Mouse (Mus musculus) layer of hippocampus, adult 2 months (tissue): ENCODE results near the gene Sowahc. TPM values are rescaled to one million over a fixed set of nuclear protein-coding genes. Genes with fewer than 3 reads are reported as not detected.

Source experiments
- DNase-seq, 2 experiments: peaks; one replicate each; pipeline ENCODE4 v3.0.0; 2022; ENCODE audit warnings: low spot score in 2 of 2
- H3K27ac ChIP-seq: fragments of 200-600 bp; 2 replicates; pipeline ENCODE4 v1.8.1; 2022
- H3K4me3 ChIP-seq: fragments of 200-600 bp; 2 replicates; pipeline ENCODE4 v1.8.1; 2022; ENCODE audit warnings: mild to moderate bottlenecking
- CTCF ChIP-seq: fragments of 200-600 bp; conservative IDR thresholded peaks from 2 replicates; pipeline ENCODE4 v1.8.1; 2022; ENCODE audit warnings: antibody characterized with exemption, mild to moderate bottlenecking, moderate library complexity
- total RNA-seq, 2 experiments: library from RNA; stranded (reverse); gene quantifications; 2 replicates each; pipeline ENCODE4 v1.2.3; 2021

Sowahc gene
- total RNA-seq, 2 experiments from 2014 or later, result 6.6 to 7.4 TPM

DNA sequence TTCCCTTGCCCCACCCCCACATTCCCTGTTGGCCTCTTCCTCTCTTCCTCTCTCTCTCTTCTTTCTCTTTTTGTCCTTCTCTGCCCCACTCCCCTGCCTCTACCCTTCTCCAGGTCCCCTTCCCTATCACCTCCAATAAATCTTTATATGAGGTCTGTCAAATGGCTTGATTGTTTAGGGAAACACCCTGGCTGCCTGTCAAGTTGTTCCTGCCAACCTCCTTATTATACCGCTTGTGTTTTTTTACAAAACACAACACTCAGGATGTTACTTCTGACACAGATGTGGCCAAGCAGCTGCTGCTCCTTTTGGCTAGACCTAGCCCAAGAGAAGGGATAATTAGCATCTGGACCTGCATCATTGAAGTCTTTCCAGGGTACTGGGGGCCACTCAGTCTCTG is 40.3 kb downstream of the Sowahc start:
- no peak for TF ChIP-seq CTCF

DNA sequence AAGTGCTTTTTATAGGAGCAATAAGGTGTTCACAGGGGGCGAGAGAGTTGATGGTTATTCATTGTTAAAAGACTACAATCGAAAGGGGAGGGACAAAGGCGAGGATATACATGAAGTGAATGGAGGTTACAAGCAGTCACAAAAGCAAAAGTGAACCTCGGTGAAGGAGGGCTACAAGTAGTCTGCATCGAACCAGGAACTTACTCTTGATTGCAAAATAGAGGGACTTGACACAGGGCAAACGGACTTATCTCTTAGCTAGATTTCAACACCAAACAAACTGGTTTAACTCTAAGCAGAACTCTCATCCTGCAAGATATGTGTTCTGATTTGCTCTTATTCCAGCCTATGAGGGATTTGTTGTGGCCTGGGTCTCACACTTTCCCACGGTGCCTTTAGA is 41.2 kb downstream of the Sowahc start:
- Histone ChIP-seq H3K4me3 (no peak overlapping the region), H3K27ac (no peak overlapping the region)
- DNase-seq, result no peak
- no peak for TF ChIP-seq CTCF

More for the DNA sequence above, 40.3 kb downstream of the Sowahc start:
- H3K27ac ChIP-seq, result no peak overlapping the region
- no peak overlapping the region for H3K4me3 ChIP-seq
- no peak for DNase-seq

DNA sequence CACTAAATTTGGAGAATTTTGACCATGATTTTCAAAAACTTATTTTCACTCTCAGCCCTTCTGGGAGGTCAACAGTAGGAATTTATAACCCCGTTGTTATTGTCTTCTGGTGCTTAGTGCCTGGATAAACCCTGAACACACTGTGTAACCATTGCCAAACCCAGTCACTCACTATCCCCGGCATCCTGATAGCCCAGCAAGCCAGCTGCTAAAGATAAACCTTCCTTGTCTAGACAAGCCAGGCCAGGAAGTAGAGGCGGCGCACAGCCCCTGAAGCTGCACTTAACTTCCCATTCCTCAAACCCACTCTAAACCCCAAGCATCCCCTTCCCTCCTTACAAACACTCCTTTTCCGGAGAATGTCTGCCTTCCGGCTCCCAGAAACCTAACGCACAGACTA is 43.3 kb downstream of the Sowahc start:
- no peak overlapping the region for H3K27ac ChIP-seq
- DNase-seq, result no peak
- no peak for TF ChIP-seq CTCF
- no peak overlapping the region for H3K4me3 ChIP-seq

DNA sequence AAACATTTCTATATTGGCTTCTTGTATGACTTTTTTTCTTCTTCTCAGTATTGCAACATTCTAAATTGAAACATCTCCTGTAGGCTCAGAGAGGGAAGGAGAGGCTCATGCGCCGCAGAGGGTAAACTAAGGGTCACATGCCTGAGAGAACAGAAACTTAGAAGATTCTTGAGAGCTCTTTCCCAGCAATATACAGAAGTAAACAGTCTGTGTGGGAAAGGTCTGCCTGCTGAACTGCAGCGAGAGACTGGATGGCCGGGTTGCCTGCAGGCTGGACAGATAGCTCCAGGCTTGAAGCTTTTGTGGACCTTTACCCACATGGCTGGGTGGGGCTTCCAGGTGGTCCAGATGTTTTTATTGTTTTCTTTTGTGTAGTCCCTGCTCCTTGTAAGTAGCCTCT is 43.9 kb downstream of the Sowahc start:
- Histone ChIP-seq H3K27ac (peak overlapping the region; percentile 5; the same call in 1 of the 2 replicates), H3K4me3 (no peak overlapping the region)
- no peak for DNase-seq
- TF ChIP-seq CTCF, result no peak

DNA sequence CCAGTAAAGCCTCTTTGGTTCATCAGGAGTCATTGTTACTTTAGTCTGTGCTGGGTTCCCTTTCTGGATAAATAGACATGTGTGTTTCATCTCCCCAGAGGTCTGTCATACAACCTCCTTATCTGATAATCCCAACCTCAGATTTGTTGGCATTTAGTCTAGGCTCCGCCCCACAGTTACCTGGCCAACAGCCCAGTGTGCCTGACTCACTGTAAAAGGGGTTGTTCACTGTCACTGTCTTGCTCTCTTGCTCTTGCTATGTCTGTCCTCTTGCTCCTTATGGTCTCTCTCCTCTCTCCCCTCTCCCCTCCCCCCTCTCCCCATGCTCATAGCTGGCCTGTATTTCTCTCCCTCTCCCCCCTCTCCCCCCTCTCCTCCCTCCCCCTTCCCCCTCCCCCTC is 44.3 kb downstream of the Sowahc start:
- no peak for TF ChIP-seq CTCF
- Histone ChIP-seq H3K4me3 (no peak overlapping the region), H3K27ac (peak overlapping the region; percentile 5; the same call in 1 of the 2 replicates)
- no peak for DNase-seq

DNA sequence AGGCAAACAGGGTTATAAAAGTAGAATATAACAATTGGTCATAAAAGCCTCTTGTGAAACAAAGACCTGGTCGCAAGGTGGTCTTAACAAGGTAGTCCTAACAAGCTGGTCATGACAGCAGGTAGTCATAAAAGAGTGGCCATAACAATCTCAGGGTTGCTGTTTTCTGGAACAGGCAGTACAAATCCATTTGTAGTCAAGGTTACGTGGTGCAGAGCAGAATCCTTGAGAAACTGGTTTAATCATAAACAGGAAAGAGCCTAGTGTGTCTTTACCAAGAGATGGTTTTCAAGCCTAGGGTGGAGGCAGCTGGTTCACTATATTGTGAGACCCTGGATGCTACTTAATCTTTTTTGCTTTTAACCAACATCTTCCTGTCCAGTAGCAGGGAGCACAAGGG is 45.5 kb downstream of the Sowahc start:
- TF ChIP-seq CTCF, result no peak
- no peak for DNase-seq
- Histone ChIP-seq H3K27ac (no peak overlapping the region), H3K4me3 (no peak overlapping the region)

DNA sequence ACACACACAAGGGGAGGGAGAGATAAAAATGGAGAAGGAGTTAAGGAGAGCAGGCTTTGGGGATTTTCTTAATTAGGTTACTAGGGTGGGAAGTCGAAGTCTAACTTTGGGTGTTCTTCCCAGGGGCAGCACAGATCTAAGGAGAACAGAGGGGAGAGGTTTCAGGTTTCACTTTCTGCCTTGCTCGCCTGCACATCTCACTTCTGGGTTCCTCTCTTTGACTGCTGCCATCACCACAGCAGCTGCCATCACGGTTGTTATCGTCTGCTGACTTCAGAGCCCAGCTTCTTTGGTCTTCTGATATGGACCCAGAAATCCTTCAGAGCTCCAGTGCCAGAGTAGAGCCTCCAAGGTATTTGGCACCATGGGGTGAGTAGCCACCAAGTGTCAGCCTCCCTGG is 46.4 kb downstream of the Sowahc start:
- Histone ChIP-seq H3K4me3 (no peak overlapping the region), H3K27ac (no peak overlapping the region)
- DNase-seq, result no peak
- no peak for TF ChIP-seq CTCF

DNA sequence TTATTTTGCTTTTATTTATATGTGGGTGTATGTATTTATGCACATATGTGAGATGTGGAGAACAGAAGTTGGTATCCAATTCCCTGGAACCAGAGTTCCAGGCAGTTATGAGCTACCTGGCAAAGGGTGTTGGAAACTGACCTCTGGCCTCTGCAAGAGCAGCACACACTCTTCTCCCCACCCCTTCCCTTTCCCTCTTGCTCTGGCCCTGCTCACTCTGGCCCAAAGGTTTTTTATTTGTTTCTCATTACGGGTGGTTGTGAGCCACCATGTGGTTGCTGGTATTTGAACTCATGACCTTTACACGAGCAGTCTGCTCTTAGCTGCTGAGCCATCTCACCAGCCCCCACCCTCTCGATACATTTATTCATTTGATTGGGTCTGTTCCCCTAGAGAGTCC is 47.0 kb downstream of the Sowahc start:
- Histone ChIP-seq H3K4me3 (no peak overlapping the region), H3K27ac (no peak overlapping the region)
- DNase-seq, result no peak
- TF ChIP-seq CTCF, result no peak

DNA sequence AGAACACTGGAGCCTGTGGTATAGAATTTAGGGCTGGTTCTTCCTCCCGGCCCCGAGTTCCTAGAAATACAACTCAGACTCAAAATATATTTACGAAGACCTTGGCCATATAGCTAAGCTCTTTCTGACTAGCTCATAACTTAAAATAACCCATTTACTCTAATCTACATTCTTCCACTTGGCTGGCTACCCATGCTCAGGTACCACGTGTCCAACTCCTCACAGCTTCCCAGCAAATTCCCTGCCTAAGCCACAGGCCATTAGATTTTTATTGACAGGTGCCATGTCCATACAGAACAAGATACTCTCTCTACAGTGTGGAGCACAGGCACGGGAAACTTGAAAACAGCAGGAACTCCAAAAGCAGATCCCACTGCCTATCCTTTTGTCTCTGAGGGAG is 54.0 kb downstream of the Sowahc start:
- no peak for TF ChIP-seq CTCF
- no peak for DNase-seq
- no peak overlapping the region for H3K4me3 ChIP-seq
- no peak overlapping the region for H3K27ac ChIP-seq

Other genes starting within 250 kb of the Sowahc start
- 1 to 10 TPM; 8.0 to 8.7 TPM for gene Sept10, start 106 bp upstream of the Sowahc start, total RNA-seq
- 10 to 100 TPM; 41.9 to 48.9 TPM for gene P4ha1, start 101.3 kb downstream of the Sowahc start, total RNA-seq
- 10 to 100 TPM; 28.5 to 38.1 TPM for gene Gm10273, start 173.7 kb downstream of the Sowahc start, total RNA-seq
- not detected for gene Pla2g12b, start 181.7 kb downstream of the Sowahc start, total RNA-seq
- 1 to 10 TPM in 1 of 2 experiments, under 1 TPM in 1; 0.32 to 1.0 TPM for gene Oit3, start 219.8 kb downstream of the Sowahc start, total RNA-seq